Mouse (Mus musculus) cortical plate, adult 2 months (tissue): Measurements from ENCODE around the gene Ttc28. TPM values are rescaled to one million over a fixed set of nuclear protein-coding genes. Genes with fewer than 3 reads are reported as not detected.

ENCODE experiments used
- H3K27ac ChIP-seq: fragments of 200-500 bp; 2 replicates; pipeline ENCODE4 v1.5.1; 2012; ENCODE audit warnings: low read length, control low read depth, inconsistent platforms; ENCODE audit not compliant: insufficient read depth
- H3K4me1 ChIP-seq: fragments of 200-500 bp; 2 replicates; pipeline ENCODE4 v1.6.1; 2011; ENCODE audit warnings: low read length; ENCODE audit not compliant: control insufficient read depth, insufficient read depth
- H3K4me3 ChIP-seq: fragments of 200-500 bp; 2 replicates; pipeline ENCODE4 v1.5.1; 2011; ENCODE audit warnings: mild to moderate bottlenecking, low read length, control low read depth; ENCODE audit not compliant: insufficient read depth
- CTCF ChIP-seq: fragments of 200-500 bp; IDR thresholded peaks from 2 replicates; pipeline ENCODE4 v1.5.1; 2011; ENCODE audit warnings: mild to moderate bottlenecking, control low read depth, low read length; ENCODE audit not compliant: insufficient read depth; ENCODE audit errors: extremely low read depth
- POLR2A ChIP-seq: fragments of 200-500 bp; IDR thresholded peaks from 2 replicates; pipeline ENCODE4 v1.6.1; 2011; ENCODE audit warnings: mild to moderate bottlenecking, low read length, control low read depth; ENCODE audit not compliant: insufficient read depth; ENCODE audit errors: extremely low read depth
- polyA plus RNA-seq: library from polyadenylated mRNA; depleted of rRNA; stranded (reverse); fragments of >200 nt; gene quantifications from 2 replicates; pipeline ENCODE4 v1.2.3, GENCODE M21; 2012

The Ttc28 gene
- polyA plus RNA-seq, 1 experiment = 3.7 TPM

- TF ChIP-seq POLR2A (no peak), CTCF (no peak)
- H3K4me1 ChIP-seq = no peaks in the 10 kb centered on the region
- H3K4me3 ChIP-seq = no peak overlapping the region
- H3K27ac ChIP-seq = no peak overlapping the region
Observed at GRCm38 (mm10) chr5:111069931-111070330, 190.3 kb downstream of the Ttc28 start.

DNA sequence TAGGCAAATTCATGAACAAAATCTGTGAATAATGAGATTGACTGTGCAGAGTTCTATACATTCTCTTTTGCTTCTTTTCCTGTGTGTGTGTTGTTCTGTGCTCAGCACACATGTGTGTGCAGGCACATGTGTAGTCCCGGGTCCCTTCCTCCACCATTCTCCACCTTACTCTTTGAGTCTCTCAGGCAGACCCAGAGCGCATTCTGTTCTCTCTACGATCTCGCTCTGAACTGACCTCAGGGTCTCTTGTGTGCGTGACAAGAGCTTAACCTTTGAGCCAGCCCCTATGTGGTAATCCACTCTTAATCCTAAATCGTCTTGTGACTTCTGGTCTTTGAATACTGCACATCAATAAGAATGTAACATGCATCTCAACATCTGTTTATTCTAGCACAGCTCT lies 190.8 kb downstream of the Ttc28 start:
- Histone ChIP-seq H3K27ac (no peak overlapping the region), H3K4me1 (no peaks in the 10 kb centered on the region), H3K4me3 (no peak overlapping the region)
- no peak for TF ChIP-seq POLR2A
- TF ChIP-seq CTCF = no peak

DNA sequence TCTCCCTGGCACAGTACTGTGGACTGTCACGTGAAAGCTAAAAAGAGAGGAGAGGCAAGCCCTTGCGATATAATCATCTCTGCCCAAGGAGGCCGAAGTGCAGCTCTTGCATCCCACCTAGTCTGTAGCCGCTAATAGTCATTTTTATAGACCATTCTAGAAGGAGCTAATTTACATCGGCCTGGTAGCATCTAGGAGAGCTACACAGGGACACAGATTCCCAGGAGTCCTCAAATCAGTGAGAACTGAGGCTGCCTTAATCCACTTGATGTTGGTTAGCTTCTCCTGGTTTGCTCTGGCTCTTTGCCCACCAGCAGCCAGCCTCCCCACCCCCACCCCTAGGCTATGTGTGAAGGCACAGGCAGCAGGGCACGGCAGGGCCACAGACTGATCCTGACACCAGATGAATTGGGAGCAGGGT lies 193.7 kb downstream of the Ttc28 start:
- Histone ChIP-seq H3K4me3 (no peak overlapping the region), H3K27ac (no peak overlapping the region), H3K4me1 (no peaks in the 10 kb centered on the region)
- TF ChIP-seq CTCF (no peak), POLR2A (no peak)

DNA sequence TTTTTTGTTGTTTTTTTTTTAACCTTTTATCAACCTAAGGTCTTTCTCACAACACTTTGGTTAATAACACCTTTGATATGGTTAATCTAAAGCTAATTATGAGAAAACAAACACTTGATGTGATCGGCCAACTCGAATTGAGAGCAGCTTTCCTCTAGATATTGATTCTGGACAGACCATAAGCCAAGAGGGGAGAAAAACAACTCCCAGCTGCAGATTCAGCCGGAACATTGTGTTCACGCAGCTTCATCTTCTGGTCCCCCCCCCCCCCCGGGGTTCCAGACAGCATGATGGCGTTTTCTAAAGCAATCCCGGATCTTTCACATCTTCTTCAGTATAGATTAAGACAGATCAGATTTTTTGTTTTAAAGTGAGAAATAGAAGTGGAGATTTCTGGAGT lies 194.4 kb downstream of the Ttc28 start:
- H3K27ac ChIP-seq = no peak overlapping the region

GRCm38 (mm10) chr5:111075841-111076240 lies 196.2 kb downstream of the Ttc28 start:
- H3K4me3 ChIP-seq = no peak overlapping the region
- TF ChIP-seq POLR2A (no peak), CTCF (no peak)
- H3K4me1 ChIP-seq = no peaks in the 10 kb centered on the region
- H3K27ac ChIP-seq = no peak overlapping the region

More for the DNA sequence above, 194.4 kb downstream of the Ttc28 start:
- H3K4me1 ChIP-seq = no peaks in the 10 kb centered on the region
- TF ChIP-seq CTCF (no peak), POLR2A (no peak)
- H3K4me3 ChIP-seq = no peak overlapping the region

- Histone ChIP-seq H3K27ac (no peak overlapping the region), H3K4me3 (no peak overlapping the region), H3K4me1 (no peaks in the 10 kb centered on the region)
- no peak for TF ChIP-seq CTCF
- no peak for TF ChIP-seq POLR2A
Observed at GRCm38 (mm10) chr5:111077261-111077660, 197.7 kb downstream of the Ttc28 start.

- H3K27ac ChIP-seq = no peak overlapping the region
- H3K4me3 ChIP-seq = no peak overlapping the region
- no peaks in the 10 kb centered on the region for H3K4me1 ChIP-seq
- no peak for TF ChIP-seq CTCF
- TF ChIP-seq POLR2A = no peak
Observed at GRCm38 (mm10) chr5:111080601-111081000, 201.0 kb downstream of the Ttc28 start.

DNA sequence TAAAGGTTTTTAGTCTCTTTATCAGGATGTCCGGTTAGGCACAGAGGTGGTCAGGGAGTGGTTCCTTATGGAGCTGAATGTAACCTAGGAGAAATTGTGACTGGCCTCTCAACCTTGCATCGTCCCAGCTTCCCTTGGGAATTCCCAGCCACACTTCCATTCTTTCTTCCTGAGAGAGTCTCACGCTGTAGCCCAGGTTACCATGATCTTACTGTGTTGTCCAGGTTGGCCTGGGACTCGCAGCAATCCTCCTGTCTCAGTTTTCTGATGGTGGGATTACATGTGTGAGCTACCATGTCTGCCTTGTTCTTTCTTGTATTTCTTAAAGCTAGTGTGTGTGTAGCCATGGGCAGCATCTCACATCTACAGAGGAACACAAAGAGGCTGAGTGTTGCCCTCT lies 206.2 kb downstream of the Ttc28 start:
- Histone ChIP-seq H3K4me3 (no peak overlapping the region), H3K27ac (no peak overlapping the region), H3K4me1 (no peaks in the 10 kb centered on the region)
- TF ChIP-seq CTCF = no peak
- no peak for TF ChIP-seq POLR2A

GRCm38 (mm10) chr5:111096750-111097149 lies 217.1 kb downstream of the Ttc28 start:
- Histone ChIP-seq H3K4me3 (no peak overlapping the region), H3K27ac (no peak overlapping the region)
- TF ChIP-seq CTCF (no peak), POLR2A (no peak)

DNA sequence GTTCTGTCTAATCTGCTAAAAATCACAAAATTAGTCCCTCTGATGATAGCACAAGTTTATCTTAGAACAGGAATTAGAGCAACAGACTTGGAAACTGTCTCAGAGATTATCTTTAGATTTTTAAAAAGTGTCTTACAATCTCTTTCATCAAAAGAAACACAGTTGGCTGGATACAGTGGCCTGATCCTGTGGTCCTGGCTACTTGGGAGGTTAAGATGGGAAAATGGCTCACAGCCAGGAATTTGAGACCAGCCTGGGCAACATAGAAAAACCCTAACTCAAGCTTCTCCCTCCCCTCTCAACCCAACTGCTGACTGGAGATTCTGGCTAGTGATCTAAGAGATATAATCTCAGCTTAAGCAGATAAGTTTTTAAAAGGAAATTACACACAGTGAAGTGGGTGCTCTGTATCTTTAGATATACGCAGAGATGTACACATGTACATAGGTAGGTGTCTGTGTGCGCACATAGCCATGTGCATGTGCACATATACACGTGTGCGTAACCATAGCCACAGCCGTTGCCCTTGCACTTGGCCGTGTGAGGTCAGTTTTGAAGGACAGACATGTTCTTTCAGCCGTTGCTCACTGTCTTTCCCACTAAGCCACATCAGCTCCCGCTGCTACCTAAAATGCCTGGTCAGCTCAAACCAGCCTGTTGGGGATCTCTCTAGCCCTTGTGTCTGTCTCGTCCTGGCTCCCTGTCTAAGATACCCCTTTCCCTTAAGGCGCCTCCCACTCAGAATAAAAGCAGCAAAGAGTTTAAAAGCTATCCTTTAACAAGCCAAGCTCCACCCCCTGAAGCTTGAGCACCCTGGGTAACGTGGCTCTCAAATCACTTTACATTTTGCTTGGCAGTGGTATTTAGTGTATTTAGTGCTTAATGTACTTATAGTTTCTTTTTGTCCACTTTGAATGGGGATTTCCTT lies 217.9 kb downstream of the Ttc28 start:
- H3K4me3 ChIP-seq = no peak overlapping the region
- TF ChIP-seq POLR2A (no peak), CTCF (no peak)
- H3K27ac ChIP-seq = no peak overlapping the region
- peaks cover 6% of the 10 kb centered on the region for H3K4me1 ChIP-seq

More at GRCm38 (mm10) chr5:111096750-111097149, 217.1 kb downstream of the Ttc28 start:
- peaks cover 6% of the 10 kb centered on the region for H3K4me1 ChIP-seq
